Mouse (Mus musculus) G1E (cell line): Measurements from ENCODE around the gene Ptpn14. TPM values are rescaled to one million over a fixed set of nuclear protein-coding genes. Genes with fewer than 3 reads are reported as not detected.

Experiments used
- ATAC-seq: 2 replicates; pipeline ENCODE4 v1.8.0; 2016; ENCODE audit warnings: mild to moderate bottlenecking; ENCODE audit not compliant: insufficient number of reproducible peaks, poor library complexity, low FRiP score, severe bottlenecking; ENCODE audit errors: extremely low read depth
- DNase-seq: peaks from one replicate; pipeline ENCODE4 v3.0.0; 2012; ENCODE audit warnings: low spot score
- H3K27me3 ChIP-seq: 2 replicates; pipeline ENCODE4 v1.6.1; 2012; ENCODE audit warnings: mild to moderate bottlenecking, low read length, inconsistent platforms; ENCODE audit not compliant: insufficient read depth
- H3K36me3 ChIP-seq: replicated peaks from 2 replicates; pipeline ENCODE3; 2012; ENCODE audit warnings: mild to moderate bottlenecking, inconsistent platforms
- H3K4me1 ChIP-seq: 2 replicates; pipeline ENCODE4 v1.6.1; 2012; ENCODE audit warnings: low read depth, low read length, inconsistent platforms, mixed read lengths; ENCODE audit not compliant: insufficient read depth
- H3K4me3 ChIP-seq: 2 replicates; pipeline ENCODE4 v1.5.1; 2012; ENCODE audit warnings: low read depth, mild to moderate bottlenecking, inconsistent platforms, low read length, moderate library complexity, mixed read lengths
- H3K9me3 ChIP-seq: replicated peaks from 2 replicates; pipeline ENCODE4 v1.6.1; 2012; ENCODE audit warnings: inconsistent platforms
- CTCF ChIP-seq: IDR thresholded peaks from 2 replicates; pipeline ENCODE4 v1.5.1; 2012; ENCODE audit warnings: low read depth, low read length, inconsistent platforms, mixed read lengths
- GATA1 ChIP-seq: IDR thresholded peaks from 2 replicates; pipeline ENCODE4 v1.6.1; 2012; ENCODE audit warnings: borderline replicate concordance, low read length, inconsistent platforms, mixed read lengths
- GATA2 ChIP-seq: IDR thresholded peaks from 2 replicates; pipeline ENCODE4 v1.6.1; 2012; ENCODE audit warnings: low read depth, low read length, inconsistent platforms, borderline replicate concordance
- POLR2AphosphoS5 ChIP-seq: IDR thresholded peaks from 2 replicates; pipeline ENCODE4 v1.6.1; 2012; ENCODE audit warnings: low read depth, low read length, inconsistent platforms; ENCODE audit not compliant: insufficient replicate concordance
- TAL1 ChIP-seq: conservative IDR thresholded peaks from 2 replicates; pipeline ENCODE4 v1.6.1; 2012; ENCODE audit warnings: low read depth, low read length, inconsistent platforms, mixed read lengths
- polyA plus RNA-seq: library from polyadenylated mRNA; stranded (reverse); fragments of >175 nt; gene quantifications from 2 replicates; pipeline ENCODE4 v1.2.3, GENCODE M21; 2012
- total RNA-seq, 2 experiments: library from RNA; stranded (forward) in 1 of 2; stranded (reverse) in 1 of 2; fragments of 200-1000 nt in 1 of 2; fragments of >200 nt in 1 of 2; fragmentation: Nextera tagmentation in 1 of 2; gene quantifications; 2 replicates each; pipeline ENCODE4 v1.2.3; 2014 to 2017

Ptpn14 gene
- total and polyA plus RNA-seq, 3 experiments = 0.11 TPM; not detected in 2

DNA sequence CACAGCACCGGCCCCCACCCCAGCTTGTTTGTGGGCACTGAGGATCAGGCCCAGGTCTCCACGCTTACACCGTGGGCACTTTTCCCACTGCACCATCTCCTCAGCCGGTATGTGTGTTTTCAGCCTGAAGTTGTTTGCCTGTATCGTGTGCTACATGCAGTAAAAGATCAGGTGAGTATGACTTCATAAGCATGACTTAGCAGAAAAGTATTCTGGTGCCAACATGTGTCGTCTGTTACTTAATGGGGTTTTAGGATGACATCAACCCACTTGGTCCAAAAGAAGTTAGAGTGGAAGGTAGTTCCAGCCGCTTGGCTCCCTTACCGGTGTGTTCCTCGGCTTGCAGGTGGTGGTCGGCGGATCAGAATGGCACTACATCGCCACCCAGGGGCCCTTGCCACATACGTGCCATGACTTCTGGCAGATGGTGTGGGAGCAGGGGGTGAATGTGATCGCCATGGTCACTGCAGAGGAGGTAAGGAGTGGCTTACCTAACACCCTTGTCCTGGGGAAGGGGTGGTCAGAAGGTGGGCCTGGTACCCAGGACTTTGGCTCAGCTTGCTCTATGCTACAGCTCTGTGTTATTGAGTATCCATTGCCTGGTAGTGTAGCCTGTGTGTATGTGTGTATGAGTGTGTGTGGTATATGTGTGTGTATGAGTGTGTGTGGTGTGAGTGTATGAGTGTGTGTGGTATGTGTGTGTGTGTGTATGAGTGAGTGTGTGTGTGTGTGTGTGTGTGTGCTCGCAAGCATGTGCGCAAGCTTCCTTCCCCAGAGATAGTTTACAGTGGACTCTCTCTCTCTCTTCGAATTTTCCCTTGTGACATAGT is 132.3 kb downstream of the Ptpn14 start:
- DNase-seq (no peak), ATAC-seq (no peak)
- Histone ChIP-seq H3K4me1 (no peaks in the 10 kb centered on the region), H3K9me3 (peaks cover 78% of the 10 kb centered on the region), H3K4me3 (no peak overlapping the region), H3K27me3 (no peaks in the 10 kb centered on the region), H3K36me3 (no peaks in the 10 kb centered on the region)
- no peak for TF ChIP-seq GATA1
- TF ChIP-seq POLR2AphosphoS5 = no peak
- no peak for TF ChIP-seq CTCF

DNA sequence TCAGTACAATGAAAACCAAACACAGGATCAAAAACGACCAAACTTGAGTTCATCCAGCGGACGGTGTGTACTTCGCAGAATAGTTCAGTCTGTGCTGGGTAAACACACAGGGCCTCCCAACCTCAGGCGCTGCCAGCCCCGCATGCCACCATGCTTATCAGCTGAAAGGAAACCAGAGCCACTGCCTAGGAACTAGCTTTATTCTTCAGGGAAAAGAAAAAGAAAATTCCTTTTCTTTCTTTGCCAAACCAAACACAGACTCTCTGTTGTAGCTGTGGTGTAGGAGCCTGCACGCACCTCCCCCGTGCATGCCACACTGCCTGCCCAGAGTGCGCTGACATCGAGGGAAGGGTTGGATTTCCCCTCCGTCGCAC is 132.9 kb downstream of the Ptpn14 start:
- H3K4me3 ChIP-seq = no peak overlapping the region
- no peak for TF ChIP-seq TAL1
- TF ChIP-seq GATA2 = no peak
- TF ChIP-seq GATA1 = no peak
- TF ChIP-seq POLR2AphosphoS5 = no peak
- no peak for TF ChIP-seq CTCF
- ATAC-seq = no peak
- H3K27me3 ChIP-seq = no peaks in the 10 kb centered on the region
- H3K36me3 ChIP-seq = no peaks in the 10 kb centered on the region
- no peak for DNase-seq
- H3K9me3 ChIP-seq = peaks cover 81% of the 10 kb centered on the region
- no peaks in the 10 kb centered on the region for H3K4me1 ChIP-seq

DNA sequence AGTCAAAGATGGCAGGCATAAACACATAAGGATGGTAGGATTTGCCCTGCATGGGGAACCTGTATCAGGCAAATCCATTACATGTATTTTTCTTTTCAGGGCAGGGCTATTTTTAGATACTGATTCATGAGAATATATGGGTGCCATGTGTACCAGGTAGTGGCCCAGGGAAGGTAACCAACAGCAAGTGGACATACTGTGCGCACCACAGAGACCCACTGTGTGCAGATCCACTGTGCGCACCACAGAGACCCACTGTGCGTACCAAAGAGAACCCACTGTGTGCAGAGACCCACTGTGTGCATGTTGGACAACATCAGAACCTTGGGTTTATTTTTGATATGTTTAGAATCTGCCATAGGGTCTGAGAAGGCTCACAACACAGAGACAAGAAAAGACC is 135.7 kb downstream of the Ptpn14 start:
- DNase-seq = no peak
- Histone ChIP-seq H3K27me3 (no peaks in the 10 kb centered on the region), H3K4me3 (no peak overlapping the region), H3K36me3 (no peaks in the 10 kb centered on the region), H3K4me1 (no peaks in the 10 kb centered on the region), H3K9me3 (peaks cover 82% of the 10 kb centered on the region)
- TF ChIP-seq POLR2AphosphoS5 (no peak), GATA2 (no peak), TAL1 (no peak), CTCF (no peak), GATA1 (no peak)
- ATAC-seq = no peak

DNA sequence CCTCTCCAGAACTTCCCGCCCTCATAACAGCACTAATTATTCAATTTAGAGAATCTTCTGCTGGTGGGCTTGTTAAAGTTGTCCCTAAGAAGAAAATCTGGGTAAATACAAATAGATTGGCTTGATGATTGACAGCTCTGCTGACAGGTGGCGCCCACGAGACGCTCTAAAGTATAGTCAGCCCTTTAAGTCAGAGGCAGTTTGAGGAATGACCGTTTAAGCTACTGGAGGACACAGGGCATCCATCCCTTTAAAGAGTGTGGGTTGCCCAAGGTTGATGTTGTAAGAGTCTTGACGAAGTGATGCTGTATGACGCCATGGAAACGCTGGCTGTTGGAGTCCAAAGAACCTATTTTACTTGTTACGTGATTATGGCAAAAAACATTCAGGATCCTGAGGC is 136.2 kb downstream of the Ptpn14 start:
- Histone ChIP-seq H3K27me3 (no peaks in the 10 kb centered on the region), H3K4me1 (no peaks in the 10 kb centered on the region), H3K36me3 (no peaks in the 10 kb centered on the region), H3K9me3 (peaks cover 83% of the 10 kb centered on the region), H3K4me3 (no peak overlapping the region)
- no peak for TF ChIP-seq POLR2AphosphoS5
- no peak for TF ChIP-seq TAL1
- TF ChIP-seq GATA2 = no peak
- TF ChIP-seq CTCF = no peak
- no peak for TF ChIP-seq GATA1
- DNase-seq = no peak
- ATAC-seq = no peak

DNA sequence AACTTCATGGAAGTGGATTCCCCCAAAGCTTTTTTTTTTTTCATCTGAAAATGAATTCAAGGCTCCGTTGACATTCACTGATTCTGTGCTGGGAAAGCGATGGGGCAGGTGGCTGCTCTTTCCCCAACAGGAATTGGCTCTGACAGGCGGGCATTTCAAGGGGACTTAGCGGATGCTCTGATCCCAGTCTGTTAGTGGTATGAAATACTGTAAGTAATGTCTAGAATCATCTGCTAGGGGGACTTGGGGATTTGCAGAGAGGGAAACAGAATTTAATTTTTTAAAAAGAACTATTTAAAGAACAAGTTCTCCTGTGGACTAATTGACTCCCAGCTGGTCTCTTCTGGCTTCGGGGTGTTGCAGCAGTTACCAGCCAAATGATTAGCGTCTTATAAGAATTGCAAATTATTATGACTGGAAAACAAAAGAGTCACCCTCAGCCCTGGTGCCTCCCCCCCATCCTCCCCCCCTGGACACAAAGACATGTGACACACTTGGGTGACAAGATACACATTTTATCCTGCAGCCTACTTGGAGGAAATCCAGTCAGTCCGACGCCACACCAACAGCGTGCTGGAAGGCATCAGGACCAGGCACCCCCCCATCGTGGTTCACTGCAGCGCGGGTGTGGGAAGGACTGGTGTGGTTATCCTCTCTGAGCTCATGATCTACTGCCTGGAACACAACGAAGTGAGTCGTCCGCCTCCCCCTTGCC is 136.9 kb downstream of the Ptpn14 start:
- TF ChIP-seq GATA2 (no peak), CTCF (no peak), TAL1 (no peak), POLR2AphosphoS5 (no peak), GATA1 (no peak)
- H3K36me3 ChIP-seq = no peaks in the 10 kb centered on the region
- ATAC-seq (no peak), DNase-seq (no peak)
- no peak overlapping the region for H3K4me3 ChIP-seq
- peaks cover 87% of the 10 kb centered on the region for H3K9me3 ChIP-seq
- H3K27me3 ChIP-seq = no peaks in the 10 kb centered on the region
- no peaks in the 10 kb centered on the region for H3K4me1 ChIP-seq

DNA sequence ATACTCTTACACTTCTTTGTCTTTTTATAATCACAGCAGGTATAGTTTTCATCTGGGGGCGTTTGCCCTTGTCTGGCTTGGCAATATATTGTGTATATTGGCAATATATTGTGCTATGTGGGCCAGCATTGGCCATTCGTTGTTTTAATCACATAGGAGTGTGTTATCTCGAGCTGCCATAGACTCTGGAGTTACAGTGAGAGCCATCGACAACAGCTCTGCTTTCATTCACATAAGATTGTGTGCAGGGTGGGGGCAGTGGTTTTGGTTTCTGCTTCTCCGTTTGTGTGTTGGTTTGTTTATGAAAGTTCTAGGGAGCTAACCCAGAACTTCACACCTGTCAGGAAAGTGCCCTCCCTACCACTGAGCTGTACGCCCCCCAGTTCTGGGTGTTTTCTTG is 138.6 kb downstream of the Ptpn14 start:
- TF ChIP-seq CTCF (no peak), POLR2AphosphoS5 (no peak), GATA1 (no peak), GATA2 (no peak), TAL1 (no peak)
- DNase-seq (no peak), ATAC-seq (no peak)
- H3K4me1 ChIP-seq = no peaks in the 10 kb centered on the region
- no peaks in the 10 kb centered on the region for H3K27me3 ChIP-seq
- peaks cover 88% of the 10 kb centered on the region for H3K9me3 ChIP-seq
- H3K4me3 ChIP-seq = no peak overlapping the region
- no peaks in the 10 kb centered on the region for H3K36me3 ChIP-seq
